Mouse (Mus musculus): ENCODE data around the gene Higd1b.

Higd1b gene

DNA sequence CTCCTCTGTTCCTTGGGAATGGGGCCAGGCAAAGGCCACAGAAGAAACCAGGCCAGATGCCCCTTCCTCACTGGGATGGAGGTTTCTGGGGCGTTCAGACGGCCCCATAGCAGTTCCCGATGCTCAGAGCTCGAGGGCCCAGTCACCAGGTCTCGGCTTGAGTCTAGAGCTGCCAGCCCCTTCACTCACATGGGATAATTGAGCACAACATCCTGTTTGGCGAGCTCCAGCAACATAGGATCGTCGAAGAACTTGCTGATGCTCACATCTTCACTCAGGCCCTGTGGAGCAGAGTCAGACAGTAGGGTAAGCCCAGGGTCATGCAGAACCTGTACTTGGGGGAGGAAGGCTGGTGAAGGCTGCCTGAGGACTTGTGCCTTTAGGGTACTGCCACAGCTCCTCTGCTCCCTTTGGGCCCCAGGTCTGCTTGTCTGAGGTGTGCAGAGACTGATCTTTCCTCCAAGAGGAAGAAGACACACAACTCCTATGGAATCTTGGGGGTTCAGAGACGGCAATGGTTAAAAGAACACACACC lies 3.0 kb downstream of the Higd1b start:
- DNase-seq (ENCODE audit: low spot score in 2 of 2): no peak

GRCm38 (mm10) chr11:102845926-102846325 lies 10.3 kb downstream of the Higd1b start:
- DNase-seq (ENCODE audit: low spot score in 2 of 2): no peak

GRCm38 (mm10) chr11:102851883-102852282 lies 16.2 kb downstream of the Higd1b start:
- DNase-seq (ENCODE audit: low spot score in 2 of 2): no peak

- no peak for DNase-seq (ENCODE audit: low spot score in 2 of 2)
These were observed 18.1 kb downstream of the Higd1b start for GRCm38 (mm10) chr11:102853760-102854159.

DNA sequence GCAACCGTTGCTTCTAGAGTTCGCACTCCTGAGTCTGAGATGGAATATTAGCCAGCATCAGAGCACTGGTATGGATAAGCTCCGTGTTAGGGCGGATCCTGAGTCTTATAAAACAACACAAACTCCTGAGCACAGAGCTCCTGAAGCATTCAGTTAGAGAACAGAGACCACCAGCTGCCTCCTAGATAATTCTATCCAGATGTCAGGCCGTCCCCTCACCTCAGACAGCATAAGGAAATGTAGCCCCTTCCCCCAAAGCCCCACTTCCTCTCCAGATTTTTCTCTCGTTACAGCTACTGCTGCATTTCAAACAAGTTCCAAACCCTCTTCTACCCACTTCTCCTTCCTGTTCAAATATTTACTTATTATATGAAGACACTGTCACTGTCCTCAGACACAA lies 20.3 kb downstream of the Higd1b start:
- no peak for DNase-seq (ENCODE audit: low spot score in 2 of 2)

DNA sequence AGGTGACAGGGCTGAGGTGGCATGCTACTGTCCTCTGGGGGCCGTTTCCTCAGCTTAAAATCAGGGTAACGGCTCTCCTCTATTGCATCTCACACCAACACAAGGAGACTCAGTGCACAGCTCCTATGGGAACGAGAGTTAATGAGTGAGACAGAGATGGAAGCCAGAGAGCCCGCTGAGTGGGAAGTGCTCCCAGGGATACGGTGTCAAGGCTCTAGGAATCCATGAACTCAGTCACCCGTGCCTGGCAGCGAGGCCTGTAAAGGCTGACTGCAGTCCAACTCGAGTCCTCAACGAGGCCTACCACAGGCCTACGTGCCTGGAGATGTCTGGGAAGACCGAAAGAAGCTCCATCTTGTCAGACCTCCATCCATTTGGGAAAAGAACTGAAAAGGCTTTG lies 23.3 kb downstream of the Higd1b start:
- DNase-seq (ENCODE audit: low spot score in 2 of 2): no peak

GRCm38 (mm10) chr11:102859933-102860332 lies 24.3 kb downstream of the Higd1b start:
- peak; percentile 43 to 62 for DNase-seq (ENCODE audit: low spot score in 2 of 2)

DNA sequence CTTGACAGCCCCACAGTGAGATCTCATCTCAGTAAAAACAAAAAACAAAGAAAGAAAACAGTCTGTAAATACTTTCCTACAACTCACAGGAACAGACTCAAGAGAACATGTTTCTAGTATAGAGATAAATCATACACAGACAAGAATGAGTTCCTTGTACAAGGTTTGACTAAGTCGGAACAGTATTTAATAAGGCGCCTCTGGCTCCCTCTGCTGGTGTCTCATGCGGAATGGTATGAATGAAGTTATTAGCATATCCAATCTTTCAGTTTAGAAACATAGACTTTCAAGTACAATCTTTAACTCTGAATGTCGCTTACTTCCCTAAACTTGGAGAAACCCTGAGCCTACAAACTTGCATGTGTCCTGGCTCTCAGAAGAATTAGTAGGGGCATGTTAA lies 28.6 kb downstream of the Higd1b start:
- peak in 1 of 2 experiments; percentile 44 for DNase-seq (ENCODE audit: low spot score in 2 of 2)

GRCm38 (mm10) chr11:102874801-102875334 lies 39.2 kb downstream of the Higd1b start:
- DNase-seq (ENCODE audit: low spot score in 2 of 2): peak; percentile 72 to 88

DNA sequence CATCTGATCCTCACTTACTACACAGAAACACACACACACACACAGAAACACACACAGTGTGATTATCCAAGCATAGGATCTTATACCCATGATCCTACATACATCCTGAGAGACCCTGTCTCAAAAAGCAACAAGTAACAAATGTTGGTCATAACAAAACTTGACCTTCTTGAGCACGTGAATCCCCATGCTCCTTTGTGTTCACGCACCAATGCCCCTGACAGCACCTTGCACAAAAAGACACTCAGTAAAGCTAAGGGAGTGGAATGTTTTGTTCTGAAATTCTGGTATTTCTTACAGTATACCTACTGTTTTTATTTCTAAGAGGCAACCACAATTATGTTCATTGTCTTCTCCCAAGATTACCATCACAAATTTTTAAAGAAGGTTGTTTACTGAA lies 43.9 kb downstream of the Higd1b start:
- DNase-seq (ENCODE audit: low spot score in 2 of 2): no peak

- peak; percentile 90 to 92 for DNase-seq (ENCODE audit: low spot score in 2 of 2)
These were observed 45.1 kb downstream of the Higd1b start, which contains the start of the genes Eftud2 and Ccdc103 for GRCm38 (mm10) chr11:102880585-102881313. TSS of gene Eftud2 (minus strand) at chr11:102880985. TSS of gene Ccdc103 (plus strand) at chr11:102881204.

DNA sequence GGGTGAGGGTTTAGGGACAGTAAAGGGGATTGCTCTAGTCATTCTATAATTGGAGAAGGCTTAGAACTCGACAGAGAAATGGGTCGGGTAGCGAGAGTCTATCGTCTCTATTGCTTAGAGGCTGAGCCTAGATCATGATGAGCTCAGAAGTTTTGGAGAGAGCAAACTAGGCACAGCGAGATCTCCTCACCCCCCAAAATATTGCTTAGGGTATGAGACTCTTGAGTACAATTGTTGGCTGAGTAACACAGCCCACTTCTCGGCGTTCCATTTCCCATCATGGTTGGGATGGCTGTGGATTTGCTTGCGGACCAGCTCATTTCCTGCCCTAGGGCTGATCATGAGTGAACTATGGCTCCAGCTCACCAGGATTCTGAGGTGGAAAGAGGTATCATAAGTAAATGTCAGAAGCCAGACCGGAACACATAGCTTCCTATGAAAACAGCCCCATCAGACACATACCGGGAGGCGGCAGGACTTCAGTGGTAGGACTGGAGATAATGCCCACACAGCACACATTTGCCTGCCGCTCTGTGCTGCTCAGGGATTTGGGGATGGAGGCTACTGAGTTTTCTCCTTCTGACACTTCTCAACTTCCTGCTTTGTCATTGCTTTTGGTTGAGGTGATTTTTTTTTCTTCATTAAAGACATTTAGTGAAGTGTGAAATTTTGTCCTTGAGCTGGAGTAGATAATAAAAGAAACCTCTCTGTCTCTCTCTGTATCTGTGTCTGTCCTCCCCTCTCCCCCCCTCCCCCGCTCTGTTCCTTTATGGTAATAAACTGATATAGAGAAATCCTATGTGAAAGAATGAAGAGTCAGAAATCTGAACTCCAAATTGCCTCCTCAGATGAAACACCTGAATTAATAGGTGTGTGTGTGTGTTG lies 45.9 kb downstream of the Higd1b start:
- peak in 1 of 2 experiments; percentile 28 for DNase-seq (ENCODE audit: low spot score in 2 of 2)

DNA sequence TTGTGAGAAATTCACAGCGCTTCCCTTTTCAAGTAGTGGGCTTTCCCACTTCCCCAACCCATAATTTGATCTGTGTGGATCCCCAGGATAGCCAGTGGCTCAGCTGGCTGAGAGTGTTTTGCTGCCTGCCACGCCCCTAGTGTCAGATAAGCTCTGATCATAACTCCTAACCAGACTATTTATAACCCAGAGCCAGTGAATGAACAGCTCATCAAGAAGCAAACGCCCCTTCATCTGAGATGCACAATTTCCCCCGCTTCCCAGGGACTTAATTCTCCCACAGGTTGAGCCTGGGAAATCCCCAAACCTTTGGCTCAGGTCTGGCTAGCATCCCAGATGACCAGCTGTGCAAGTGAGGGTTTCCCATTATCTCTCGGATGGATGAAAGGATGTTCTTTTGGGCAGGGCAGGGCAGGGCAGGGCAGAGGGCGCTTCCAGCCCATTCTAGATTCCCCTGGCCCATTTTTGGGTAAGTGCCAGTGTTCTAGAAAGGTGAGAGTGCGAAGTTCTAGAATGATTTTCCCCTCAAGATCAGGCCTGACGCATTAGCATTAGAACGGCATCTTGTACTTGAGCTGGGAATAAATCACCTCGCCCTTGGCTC lies 49.1 kb downstream of the Higd1b start, which contains the start of gene Fam187a:
Gene Fam187a, plus strand, starts transcription at position 554 of the 604 bp plus-strand sequence.
- DNase-seq (ENCODE audit: low spot score in 2 of 2): no peak

- no peak for DNase-seq (ENCODE audit: low spot score in 2 of 2)
These were observed 51.8 kb downstream of the Higd1b start for GRCm38 (mm10) chr11:102887433-102887832.
